Mouse (Mus musculus) brown adipose tissue, adult 24 weeks (tissue): Measurements from ENCODE around the gene Padi1. TPM values are rescaled to one million over a fixed set of nuclear protein-coding genes. Genes with fewer than 3 reads are reported as not detected.

Experiments used
- H3K27ac ChIP-seq: fragments of 200-500 bp; replicated peaks from 2 replicates; pipeline ENCODE4 v1.5.1; 2012; ENCODE audit warnings: low read depth, mild to moderate bottlenecking, low read length
- H3K4me1 ChIP-seq: fragments of 200-500 bp; 2 replicates; pipeline ENCODE4 v1.6.1; 2012; ENCODE audit warnings: low read length, mixed read lengths; ENCODE audit not compliant: control insufficient read depth, insufficient read depth, insufficient read length
- H3K4me3 ChIP-seq: fragments of 200-500 bp; 2 replicates; pipeline ENCODE4 v1.5.1; 2012; ENCODE audit warnings: low read depth, mild to moderate bottlenecking, low read length, moderate library complexity; ENCODE audit not compliant: insufficient read depth
- polyA plus RNA-seq: library from polyadenylated mRNA; stranded (reverse); fragments of >200 nt; gene quantifications from 2 replicates; pipeline ENCODE4 v1.2.4, GENCODE M21; 2012; ENCODE audit not compliant: missing spikeins, insufficient read depth, insufficient read length

Gene Padi1
- polyA plus RNA-seq, 1 experiment = not detected

DNA sequence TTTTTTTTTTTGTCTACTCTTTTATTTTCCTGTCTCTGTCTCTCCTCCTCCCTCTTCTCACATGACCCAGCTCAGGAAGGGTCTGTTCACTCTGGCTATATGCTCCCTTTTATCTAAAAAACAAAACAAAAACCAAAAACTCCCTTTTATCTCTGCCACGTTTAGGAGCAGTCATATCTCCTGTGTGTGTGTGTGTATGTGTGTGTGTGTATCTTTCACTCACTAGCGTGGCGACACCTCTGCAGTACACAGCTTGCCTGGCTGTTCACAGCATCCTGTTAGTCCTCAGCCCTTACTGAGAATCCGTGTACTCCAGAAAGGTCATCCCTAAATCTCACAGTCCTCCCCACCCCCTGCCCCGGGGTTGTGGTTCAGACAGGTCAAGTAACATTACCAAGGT lies 30.1 kb downstream of the Padi1 start:
- H3K4me1 ChIP-seq = no peaks in the 10 kb centered on the region
- no peak overlapping the region for H3K4me3 ChIP-seq
- no peak overlapping the region for H3K27ac ChIP-seq

DNA sequence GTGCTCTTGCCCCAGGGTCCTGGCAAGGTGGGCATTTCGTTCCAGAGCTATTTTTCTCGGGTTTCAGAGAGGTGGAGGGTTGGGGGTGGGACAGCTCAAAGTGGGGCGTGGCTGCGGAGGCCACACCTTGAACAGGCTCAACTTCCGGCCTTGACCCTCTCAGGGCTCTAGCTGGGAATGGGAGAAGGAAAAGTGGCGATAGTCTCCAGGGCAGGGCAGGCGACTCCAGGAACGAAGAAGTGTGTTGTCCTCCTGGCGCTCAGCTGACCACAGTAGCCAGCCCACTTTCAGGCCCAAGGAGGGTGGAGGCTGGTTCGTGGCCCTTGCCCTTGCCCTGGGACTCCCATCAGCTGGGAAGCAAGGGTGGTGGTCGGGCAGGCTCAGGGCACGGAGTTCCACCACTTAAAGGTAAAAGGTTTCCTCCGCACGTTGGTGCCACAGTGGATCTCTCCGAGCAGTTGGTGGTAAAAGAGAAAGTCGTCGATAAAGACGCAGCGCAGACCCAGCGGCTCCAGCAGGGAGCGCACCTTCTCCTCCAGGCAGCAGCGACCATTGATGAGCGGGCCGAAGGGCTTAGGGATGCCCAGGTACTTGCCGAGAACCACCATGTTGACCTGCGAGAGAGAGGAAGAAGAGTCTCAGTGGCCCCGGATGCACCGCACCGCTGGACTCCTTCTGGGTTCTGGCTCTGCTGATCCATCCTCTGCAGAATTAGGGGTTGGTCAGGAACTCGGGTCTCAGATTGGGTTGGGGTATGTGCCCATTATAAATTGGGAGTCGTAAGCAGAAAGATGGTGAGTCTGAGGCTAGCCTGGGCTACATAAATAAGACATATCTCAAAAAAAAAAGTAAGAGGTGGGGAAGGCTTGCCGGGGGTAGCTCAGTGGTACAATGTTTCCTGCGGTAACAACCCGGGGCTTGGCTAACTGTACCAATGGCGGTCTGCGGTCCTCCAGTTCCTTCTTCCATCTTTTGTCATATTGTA lies 31.0 kb downstream of the Padi1 start:
- no peak overlapping the region for H3K27ac ChIP-seq
- no peaks in the 10 kb centered on the region for H3K4me1 ChIP-seq
- H3K4me3 ChIP-seq = peak overlapping the region; percentile 66

DNA sequence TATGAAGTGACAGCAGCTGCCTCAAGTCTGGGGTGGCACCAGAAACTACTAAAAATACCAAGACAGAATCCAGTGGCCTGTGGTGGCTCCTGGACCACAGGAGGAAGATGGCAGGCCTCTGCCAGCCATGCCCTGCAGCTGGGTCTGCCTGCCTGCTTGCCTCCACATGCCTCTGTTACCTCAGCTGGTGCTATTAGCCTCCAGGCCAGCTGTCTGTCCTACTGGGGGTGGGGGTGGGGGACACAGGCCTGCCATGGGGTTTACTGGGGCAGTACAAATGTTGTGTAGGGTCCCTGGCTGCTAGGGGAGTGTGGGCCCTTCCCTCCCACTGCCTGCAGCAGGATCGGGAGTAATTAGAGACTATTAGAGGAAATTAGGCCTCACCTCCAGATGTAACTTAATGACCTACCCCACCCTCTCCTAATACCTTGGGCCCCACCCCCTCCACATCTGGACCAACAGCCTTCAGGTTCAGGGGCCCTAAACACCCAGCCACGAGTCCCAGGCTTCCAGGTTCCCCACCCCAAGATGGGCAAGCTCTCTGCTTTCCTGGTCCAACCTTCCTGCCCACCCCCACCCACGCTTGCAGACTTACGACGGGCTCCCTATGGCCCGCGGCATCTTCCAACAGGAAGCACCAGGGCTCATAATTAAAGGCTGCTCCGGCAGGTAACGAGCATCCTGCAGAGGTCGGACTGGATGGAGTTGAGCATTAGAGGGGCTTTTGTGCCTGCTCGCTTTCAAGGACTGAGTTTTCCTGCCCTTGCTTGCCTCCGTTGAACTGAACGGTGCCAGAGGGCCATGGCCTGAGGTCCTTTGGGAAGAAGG lies 32.0 kb downstream of the Padi1 start:
- H3K27ac ChIP-seq = no peak overlapping the region
- H3K4me1 ChIP-seq = no peaks in the 10 kb centered on the region
- H3K4me3 ChIP-seq = peak overlapping the region; percentile 66

DNA sequence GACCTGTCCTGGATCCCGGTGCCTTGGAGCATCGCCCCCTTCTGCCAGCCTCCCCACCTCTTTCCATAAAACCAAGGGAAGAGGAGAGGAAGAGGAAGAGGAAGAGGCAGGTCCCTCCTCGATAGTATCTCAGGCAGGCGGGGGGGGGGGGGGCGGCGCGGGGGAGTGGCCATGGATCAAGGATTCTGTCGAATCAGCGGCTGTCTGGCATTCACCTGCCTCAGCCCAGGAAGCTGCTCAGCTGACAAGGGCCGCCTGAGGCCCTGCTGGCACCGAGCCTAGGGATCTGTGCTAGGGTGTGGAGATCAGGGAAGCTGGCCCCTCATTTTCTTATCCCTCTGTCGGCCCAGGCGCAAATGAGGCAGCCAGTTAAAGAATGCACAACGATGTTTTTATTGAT lies 33.0 kb downstream of the Padi1 start:
- Histone ChIP-seq H3K4me3 (no peak overlapping the region), H3K4me1 (no peaks in the 10 kb centered on the region), H3K27ac (no peak overlapping the region)

DNA sequence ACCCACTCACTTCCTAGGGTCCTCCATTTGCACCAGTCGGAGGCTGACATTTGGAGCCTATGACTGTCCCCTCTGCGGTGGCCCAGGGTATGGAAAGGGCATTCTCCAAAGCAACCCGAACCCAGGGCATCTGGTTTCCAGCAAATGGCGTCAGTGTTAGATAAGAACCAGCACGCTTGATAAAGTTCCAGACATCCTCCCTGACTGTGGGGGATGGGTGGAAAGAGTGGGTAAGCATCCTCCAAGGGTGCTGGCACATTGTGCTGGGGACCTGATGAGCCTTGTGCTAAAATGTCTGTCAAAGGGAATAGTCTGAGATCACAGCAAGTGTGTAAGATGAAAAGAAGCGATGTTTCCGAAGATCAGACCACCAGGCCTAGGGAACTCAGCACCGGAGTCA lies 33.4 kb downstream of the Padi1 start:
- no peaks in the 10 kb centered on the region for H3K4me1 ChIP-seq
- H3K27ac ChIP-seq = no peak overlapping the region
- no peak overlapping the region for H3K4me3 ChIP-seq

DNA sequence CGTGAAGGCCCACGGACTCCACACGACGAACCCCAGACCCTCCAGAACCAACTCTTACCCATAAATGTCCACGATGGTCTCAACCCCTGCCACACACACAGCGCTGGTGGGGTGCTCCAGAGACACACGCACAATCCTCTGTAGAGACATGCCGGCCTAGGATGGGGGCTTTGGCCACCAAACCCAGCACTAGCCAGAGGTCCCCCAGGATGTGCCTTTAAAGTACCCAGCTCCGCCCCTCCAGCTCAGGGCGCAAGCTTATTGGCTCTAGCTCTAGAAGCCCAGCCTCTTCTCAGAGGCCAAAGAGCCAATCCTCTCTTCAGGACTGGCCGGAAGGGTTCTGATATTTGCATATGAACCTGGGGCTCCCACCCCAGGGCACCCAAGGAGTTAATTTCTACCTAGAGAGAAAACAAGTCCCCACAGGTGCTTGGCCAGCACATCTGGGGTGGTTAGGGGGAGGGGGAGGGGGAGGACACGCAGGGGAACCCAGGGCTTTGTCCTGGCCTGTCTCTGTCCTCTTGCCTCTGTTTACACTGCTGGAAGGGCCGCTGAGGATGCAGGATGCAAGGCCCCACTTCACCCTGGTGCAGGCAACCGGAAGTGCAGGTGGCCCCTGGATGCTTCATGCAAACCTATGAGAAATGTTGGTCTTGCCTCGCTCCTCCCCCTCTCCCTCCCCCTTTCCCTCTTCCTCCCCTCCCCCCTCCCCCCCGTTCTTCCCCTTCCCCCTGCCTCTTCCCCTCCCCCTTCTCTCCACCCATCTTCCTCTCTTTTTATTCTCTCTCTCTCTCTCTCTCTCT lies 34.9 kb downstream of the Padi1 start, which contains the start of gene Padi3:
Gene Padi3 (minus strand): TSS at position 191 of the 803 bp plus-strand sequence.
- no peaks in the 10 kb centered on the region for H3K4me1 ChIP-seq
- H3K27ac ChIP-seq = no peak within 1 kb of the TSS
- H3K4me3 ChIP-seq = no peak within 1 kb of the TSS

DNA sequence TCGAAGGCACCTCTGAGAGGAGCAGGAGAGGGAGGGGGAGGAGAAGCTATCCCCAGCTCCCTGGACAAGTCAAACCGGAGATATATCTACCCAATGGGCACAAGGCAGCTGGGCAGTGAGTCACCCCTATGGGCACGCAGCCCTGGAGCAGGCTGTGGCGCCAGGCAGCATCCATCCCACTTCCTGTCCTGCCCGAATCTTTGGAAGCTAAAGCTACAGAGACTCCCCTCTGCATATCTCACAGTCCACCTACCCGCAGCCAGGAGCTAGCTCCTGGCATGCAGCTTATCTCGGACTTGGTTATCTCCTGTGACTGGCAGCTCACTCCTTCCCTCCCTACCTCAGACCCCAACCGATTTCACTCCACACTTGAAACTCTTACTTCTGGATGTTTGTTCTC lies 36.5 kb downstream of the Padi1 start:
- Histone ChIP-seq H3K4me3 (no peak overlapping the region), H3K4me1 (no peaks in the 10 kb centered on the region), H3K27ac (no peak overlapping the region)

DNA sequence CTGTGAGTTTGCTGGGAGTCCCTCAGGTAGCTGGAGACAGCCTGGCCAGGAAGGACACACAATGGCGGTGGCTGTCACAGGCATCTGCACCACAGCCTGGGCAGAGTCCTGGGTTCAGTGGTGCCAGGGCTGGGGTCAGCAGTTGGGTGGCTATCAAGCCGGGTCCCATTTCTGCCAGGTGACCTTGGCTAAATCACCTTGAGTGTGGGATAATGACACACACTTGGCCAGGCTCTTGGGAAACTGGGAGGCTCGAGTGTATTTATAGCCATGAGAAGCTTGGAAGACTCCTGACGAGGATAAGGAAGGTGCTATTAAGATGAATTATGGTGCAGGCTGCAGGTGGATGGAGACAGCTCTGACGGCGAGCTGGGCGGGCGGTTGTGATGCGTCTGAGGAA lies 41.0 kb downstream of the Padi1 start:
- H3K4me3 ChIP-seq = no peak overlapping the region

DNA sequence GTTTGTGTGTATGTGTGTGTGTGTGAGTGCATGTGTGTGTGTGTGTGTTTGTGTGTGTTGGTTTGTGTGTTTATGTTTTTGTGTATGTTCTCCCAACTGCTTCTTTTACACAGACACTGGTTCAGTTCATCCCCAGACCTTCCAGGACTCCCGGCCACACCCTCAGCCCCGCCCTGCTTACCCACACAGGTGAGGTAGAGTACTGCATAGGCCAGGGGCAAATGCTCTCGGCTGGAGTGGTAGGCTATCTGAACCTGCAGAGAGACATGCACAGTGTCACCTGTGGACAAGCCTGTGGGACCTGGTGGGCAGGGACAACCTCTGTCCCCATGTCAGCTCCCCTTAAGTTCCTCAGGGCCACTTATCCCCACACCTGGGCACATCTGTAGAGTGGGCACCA lies 44.2 kb downstream of the Padi1 start:
- Histone ChIP-seq H3K4me1 (no peaks in the 10 kb centered on the region), H3K27ac (no peak overlapping the region), H3K4me3 (no peak overlapping the region)

More for the DNA sequence above, 41.0 kb downstream of the Padi1 start:
- no peak overlapping the region for H3K27ac ChIP-seq
- H3K4me1 ChIP-seq = no peaks in the 10 kb centered on the region

DNA sequence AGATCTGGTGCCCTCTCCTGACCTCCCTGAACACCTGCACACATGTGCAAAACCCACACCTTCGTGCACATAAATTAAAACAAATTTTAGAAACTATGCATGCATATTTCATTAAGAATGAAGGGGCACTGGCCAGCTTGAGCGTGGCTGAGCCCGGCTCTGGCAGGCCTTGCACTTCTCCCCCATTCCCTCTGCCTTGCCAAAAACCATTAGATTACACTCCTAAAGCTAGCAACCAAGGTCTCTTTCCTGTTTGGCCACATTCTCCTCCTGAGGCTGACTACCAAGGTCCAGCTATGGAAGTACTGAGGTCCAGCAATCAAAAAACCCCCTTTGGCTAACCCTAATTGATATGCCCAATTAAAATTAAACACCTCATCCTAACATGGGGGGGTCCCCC lies 48.8 kb downstream of the Padi1 start:
- Histone ChIP-seq H3K4me1 (no peaks in the 10 kb centered on the region), H3K4me3 (no peak overlapping the region)

DNA sequence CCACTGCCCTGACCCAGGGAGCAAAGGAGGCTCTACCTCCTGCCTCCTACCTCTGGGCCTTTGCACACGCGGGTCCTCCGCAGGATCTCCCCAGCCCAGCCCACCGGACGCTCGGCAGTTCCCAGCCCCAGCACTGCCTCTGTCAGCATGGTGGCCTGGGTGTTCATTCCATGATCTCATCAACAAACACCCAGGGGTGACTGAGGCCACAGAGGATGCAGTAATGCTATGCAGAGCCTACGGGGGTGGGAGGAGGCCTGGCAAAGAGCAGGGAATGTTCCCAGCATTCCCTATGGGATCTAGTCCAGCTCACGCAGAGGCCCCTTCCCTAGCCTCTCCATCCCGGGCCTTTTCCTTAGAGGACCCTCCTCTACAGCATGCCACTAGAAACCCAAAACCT lies 50.9 kb downstream of the Padi1 start:
- H3K27ac ChIP-seq = no peak overlapping the region
- no peak overlapping the region for H3K4me3 ChIP-seq
- no peaks in the 10 kb centered on the region for H3K4me1 ChIP-seq

More for the DNA sequence above, 48.8 kb downstream of the Padi1 start:
- no peak overlapping the region for H3K27ac ChIP-seq

DNA sequence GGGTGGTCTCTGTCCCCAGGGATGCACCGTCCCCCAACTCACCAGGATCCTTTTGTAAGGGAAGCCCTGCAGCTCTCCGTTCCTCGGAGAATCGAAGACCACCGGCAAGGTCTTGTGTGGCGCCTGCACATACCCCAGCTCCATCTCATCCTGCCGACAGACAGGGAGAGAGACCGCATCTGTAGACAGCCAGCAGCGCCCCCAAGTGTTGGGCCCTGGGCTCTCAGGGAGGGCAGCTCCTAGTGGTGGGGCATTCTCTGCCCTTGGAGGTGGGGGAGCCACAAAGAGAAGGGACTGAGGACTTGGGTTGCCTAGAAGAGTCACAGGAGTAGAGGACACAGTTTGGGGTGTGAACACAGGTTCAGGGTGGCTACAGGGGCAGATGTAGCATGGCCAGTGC lies 51.8 kb downstream of the Padi1 start:
- H3K27ac ChIP-seq = no peak overlapping the region
- H3K4me1 ChIP-seq = no peaks in the 10 kb centered on the region
- H3K4me3 ChIP-seq = no peak overlapping the region

DNA sequence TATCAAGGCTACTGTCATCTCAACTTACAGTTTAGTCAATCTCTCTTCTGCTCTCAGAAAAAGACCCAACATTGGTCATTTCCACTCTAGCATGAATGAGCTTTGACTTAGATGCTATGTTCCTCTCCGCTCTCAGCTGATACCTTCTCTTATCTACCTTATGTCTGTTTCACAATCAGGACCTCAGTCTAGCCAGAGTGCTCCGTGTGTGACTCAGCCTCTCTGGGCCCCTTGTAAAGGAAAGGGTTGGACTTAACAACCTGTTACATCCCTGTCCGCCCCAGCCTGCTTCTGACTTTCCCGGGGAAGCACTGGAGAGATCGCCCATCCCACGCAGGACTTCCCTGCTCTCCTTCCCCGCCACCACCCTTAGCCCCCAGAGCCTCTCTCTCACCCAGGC lies 53.0 kb downstream of the Padi1 start:
- no peaks in the 10 kb centered on the region for H3K4me1 ChIP-seq
- no peak overlapping the region for H3K4me3 ChIP-seq
- no peak overlapping the region for H3K27ac ChIP-seq

DNA sequence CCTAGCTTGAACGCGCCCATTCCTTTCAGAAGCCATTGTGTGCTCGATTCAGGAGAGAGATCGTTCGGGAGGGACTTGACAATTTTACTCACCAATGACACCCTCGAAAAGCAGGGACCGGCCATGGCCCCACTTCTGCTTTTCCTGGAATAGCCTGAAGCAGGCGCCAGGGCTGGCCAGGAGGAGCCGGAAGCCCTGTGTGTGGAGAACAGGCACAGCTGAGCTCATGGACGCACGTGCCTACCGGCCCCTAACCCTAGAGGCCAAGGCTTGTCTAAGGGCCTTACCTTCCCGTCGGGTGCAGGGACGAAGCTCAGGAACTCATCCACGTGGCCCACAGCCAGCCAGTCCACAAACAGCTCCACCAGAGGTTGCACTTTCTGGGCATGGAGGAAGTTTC lies 54.5 kb downstream of the Padi1 start:
- H3K4me3 ChIP-seq = no peak overlapping the region
- H3K4me1 ChIP-seq = no peaks in the 10 kb centered on the region
- H3K27ac ChIP-seq = no peak overlapping the region

DNA sequence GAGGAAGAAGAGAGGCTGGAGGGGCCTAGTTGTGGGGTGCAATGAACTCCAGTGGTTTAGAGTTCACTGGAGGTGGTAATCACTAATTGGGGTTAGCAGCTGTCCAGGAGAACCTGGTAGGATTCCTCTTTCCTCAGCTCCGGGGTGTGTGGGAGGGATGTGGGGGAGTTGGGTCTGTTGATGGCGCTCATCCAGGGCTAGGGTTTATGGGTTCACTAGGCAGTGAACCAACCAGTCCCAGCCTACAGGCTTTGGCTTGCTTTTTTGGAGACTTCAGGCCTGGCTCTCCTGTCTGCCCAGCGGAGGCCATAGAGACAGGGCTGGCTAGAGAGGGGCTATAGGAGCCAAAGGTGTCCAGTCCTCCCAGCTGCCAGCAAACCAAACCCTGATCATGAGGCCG lies 55.6 kb downstream of the Padi1 start:
- no peak overlapping the region for H3K4me3 ChIP-seq
- no peak overlapping the region for H3K27ac ChIP-seq
- H3K4me1 ChIP-seq = no peaks in the 10 kb centered on the region
